Mouse (Mus musculus) limb, embryonic 12.5 days (tissue): ENCODE measurements around the gene Skor1. TPM values are rescaled to one million over a fixed set of nuclear protein-coding genes. Genes with fewer than 3 reads are reported as not detected.
A peak's percentile ranks its signal among the peaks of the same experiment; 100 is the strongest.

Source experiments
- ATAC-seq: fragments of 200-750 bp; cut with Nextera tagmentation; 2 replicates; pipeline ENCODE4 v1.8.0; 2017; ENCODE audit warnings: low read depth, moderate TSS enrichment; ENCODE audit not compliant: insufficient number of reproducible peaks, insufficient read depth, low FRiP score, low TSS enrichment
- H3K27ac ChIP-seq: fragments of 300-500 bp; sonication (generic); 2 replicates; pipeline ENCODE4 v1.5.1; 2016; ENCODE audit warnings: mild to moderate bottlenecking, moderate library complexity
- H3K27me3 ChIP-seq: fragments of 300-500 bp; sonication (generic); 2 replicates; pipeline ENCODE4 v1.6.1; 2016; ENCODE audit warnings: mild to moderate bottlenecking, moderate library complexity
- H3K36me3 ChIP-seq: fragments of 300-500 bp; sonication (generic); 2 replicates; pipeline ENCODE4 v1.6.1; 2016; ENCODE audit warnings: mild to moderate bottlenecking, moderate library complexity
- H3K4me1 ChIP-seq: fragments of 300-500 bp; sonication (generic); replicated peaks from 2 replicates; pipeline ENCODE4 v1.6.1; 2016
- H3K4me2 ChIP-seq: fragments of 300-500 bp; sonication (generic); 2 replicates; pipeline ENCODE4 v1.6.1; 2016; ENCODE audit warnings: mild to moderate bottlenecking, moderate library complexity
- H3K4me3 ChIP-seq: fragments of 300-500 bp; sonication (generic); replicated peaks from 2 replicates; pipeline ENCODE4 v1.5.1; 2016; ENCODE audit warnings: mild to moderate bottlenecking
- H3K9ac ChIP-seq: fragments of 300-500 bp; sonication (generic); replicated peaks from 2 replicates; pipeline ENCODE4 v1.6.1; 2016; ENCODE audit warnings: mild to moderate bottlenecking, moderate library complexity
- H3K9me3 ChIP-seq: fragments of 300-500 bp; sonication (generic); 2 replicates; pipeline ENCODE4 v1.6.1; 2016; ENCODE audit warnings: mild to moderate bottlenecking, moderate library complexity
- WGBS: fragments of 180-500 bp; shearing (Covaris S2); methylation state at CpG from one replicate; pipeline ENCODE4 v1.1.7; 2016; 5-methylcytosine and 5-hydroxymethylcytosine counted together
- polyA plus RNA-seq: library from polyadenylated mRNA; unstranded; fragments of >200 nt; fragmentation: Nextera tagmentation; extraction: Ambion mirVana; gene quantifications from 2 replicates; pipeline ENCODE4 v1.2.1, GENCODE M21; 2016

Gene Skor1
- polyA plus RNA-seq, 1 experiment from 2014 or later = 0.11 TPM

GRCm38 (mm10) chr9:63132673-63133601 is 15.8 kb downstream of the Skor1 start:
- Histone ChIP-seq H3K4me2 (peak overlapping the region; percentile 85), H3K36me3 (no peaks in the 10 kb centered on the region), H3K4me3 (peak overlapping the region; percentile 56), H3K27me3 (peaks cover 44% of the 10 kb centered on the region), H3K27ac (peak overlapping the region; percentile 85), H3K4me1 (peaks cover 45% of the 10 kb centered on the region), H3K9ac (peak overlapping the region; percentile 68), H3K9me3 (no peaks in the 10 kb centered on the region)
- ATAC-seq = peak; percentile 96
- WGBS = 1% methylated on average over 48 of the region's 48 CpGs

DNA sequence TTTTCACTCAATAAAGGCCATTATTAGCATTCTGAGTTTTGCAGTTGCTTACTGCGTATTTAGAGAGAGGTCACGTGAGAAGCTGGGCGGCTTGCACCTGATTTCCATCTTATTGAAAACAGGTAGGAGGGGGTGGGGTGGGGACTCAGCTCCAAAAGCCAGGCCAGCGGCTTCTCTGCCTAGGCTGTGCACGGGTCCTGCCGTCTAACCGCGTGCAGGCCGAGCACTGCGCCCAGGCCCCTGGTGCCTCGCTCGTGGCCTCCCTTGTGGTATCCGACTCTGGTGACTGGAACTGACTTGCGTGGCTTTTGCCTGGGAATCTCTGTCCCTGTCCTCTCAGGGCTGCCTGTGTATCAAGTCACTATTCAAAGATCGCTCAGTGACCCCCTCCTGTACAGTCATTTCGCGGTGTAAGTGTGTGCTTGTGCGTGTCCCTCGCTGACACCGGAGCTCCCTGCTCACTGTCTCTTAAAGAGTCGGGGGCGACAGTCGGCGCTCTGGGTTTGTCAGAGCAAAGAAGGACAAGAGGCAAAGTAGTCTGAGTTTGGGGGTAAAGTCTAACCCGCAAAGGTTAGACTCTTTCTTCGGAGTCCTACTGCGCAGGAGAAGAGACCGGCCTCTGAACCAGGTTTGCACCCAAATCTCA is 16.7 kb downstream of the Skor1 start:
- Histone ChIP-seq H3K4me3 (peak overlapping the region; percentile 56), H3K27me3 (peaks cover 36% of the 10 kb centered on the region), H3K4me2 (peak overlapping the region; percentile 85), H3K9ac (peak overlapping the region; percentile 68), H3K27ac (peak overlapping the region; percentile 85), H3K4me1 (peaks cover 37% of the 10 kb centered on the region), H3K36me3 (no peaks in the 10 kb centered on the region), H3K9me3 (no peaks in the 10 kb centered on the region)
- peak; percentile 49; the same call in 1 of the 2 replicates for ATAC-seq
- under 1% methylated on average over 28 of the region's 28 CpGs for WGBS

GRCm38 (mm10) chr9:63129641-63130041 is 19.1 kb downstream of the Skor1 start:
- H3K36me3 ChIP-seq = no peaks in the 10 kb centered on the region
- ATAC-seq = no peak
- H3K27me3 ChIP-seq = peaks cover 14% of the 10 kb centered on the region
- H3K4me1 ChIP-seq = peaks cover 22% of the 10 kb centered on the region
- 88% methylated on average over 8 of the region's 8 CpGs for WGBS
- no peak overlapping the region for H3K27ac ChIP-seq
- no peaks in the 10 kb centered on the region for H3K9me3 ChIP-seq
- H3K4me3 ChIP-seq = no peak overlapping the region
- H3K4me2 ChIP-seq = no peak overlapping the region
- H3K9ac ChIP-seq = no peak overlapping the region

DNA sequence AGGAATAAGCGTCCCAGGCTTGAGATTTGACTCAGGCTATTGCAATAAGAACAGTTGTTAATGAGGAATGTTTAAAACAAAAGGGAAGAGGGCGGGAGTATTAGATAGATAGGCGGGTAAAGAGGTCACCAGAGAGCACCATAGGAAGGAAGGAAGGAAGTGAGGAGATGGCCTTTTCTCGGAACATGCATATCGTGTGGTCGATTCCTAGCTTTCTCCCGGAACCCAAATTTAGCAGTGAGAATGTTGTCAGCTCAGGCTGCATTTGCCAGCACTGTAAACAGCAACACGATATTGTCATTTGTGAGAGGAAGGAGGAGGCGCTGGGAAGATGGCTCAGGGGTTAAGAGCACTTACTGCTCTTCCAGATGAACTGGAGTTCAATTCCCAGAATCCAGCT is 24.2 kb downstream of the Skor1 start:
- no peak overlapping the region for H3K9ac ChIP-seq
- no peaks in the 10 kb centered on the region for H3K4me1 ChIP-seq
- 48% methylated on average over 9 of the region's 9 CpGs for WGBS
- H3K27me3 ChIP-seq = no peaks in the 10 kb centered on the region
- no peak for ATAC-seq
- no peak overlapping the region for H3K4me3 ChIP-seq
- no peaks in the 10 kb centered on the region for H3K9me3 ChIP-seq
- no peaks in the 10 kb centered on the region for H3K36me3 ChIP-seq
- H3K27ac ChIP-seq = no peak overlapping the region
- H3K4me2 ChIP-seq = peak overlapping the region; percentile 67; the same call in 1 of the 2 replicates

DNA sequence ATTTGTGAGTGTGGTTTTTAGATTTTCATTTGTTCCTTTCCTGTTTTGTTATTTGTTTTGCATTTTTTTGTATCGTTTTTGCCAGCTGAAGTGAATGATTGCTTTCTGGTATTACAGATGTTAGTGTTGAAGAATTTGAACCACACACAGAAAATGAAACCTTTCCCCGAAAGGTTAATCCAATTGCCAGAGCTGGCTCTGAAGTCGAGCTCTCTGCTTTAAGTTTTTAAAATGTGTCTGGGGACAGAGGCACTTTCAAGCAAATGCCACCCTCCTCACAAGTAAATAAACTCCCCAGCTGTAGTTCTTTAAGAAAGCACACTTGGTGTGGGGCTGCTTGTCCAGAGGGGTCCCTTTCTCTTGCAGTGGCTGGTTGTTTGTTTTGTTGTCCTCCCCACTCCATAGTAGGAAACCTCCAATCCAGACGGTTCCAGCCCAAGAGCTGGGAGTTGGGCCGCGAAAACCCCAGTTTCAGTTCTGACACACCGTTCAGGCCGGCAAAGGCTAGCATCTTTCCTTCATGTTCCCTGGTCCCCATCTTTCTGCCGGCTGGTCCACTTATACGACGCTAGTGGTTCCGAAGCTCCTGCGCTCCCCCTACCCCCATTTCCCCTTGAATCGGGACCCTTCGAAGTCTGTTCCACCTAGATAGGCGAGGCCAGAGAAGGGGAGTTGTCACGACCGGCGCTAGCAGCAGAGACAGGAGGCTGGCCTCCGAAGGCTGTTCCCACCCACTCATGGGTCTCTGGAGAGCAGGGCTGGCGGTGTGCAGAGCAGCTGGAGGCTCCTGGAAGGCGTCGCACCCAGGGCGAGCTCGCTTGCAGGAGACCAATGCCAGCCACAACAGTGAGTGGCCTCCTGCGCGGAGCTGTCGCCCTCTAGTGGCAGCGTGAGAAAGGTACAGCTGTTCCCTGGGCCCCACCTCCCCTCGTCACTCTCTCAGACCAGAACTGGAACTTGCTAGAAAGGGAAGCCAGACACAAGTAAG is 25.0 kb downstream of the Skor1 start:
- H3K27me3 ChIP-seq = no peaks in the 10 kb centered on the region

DNA sequence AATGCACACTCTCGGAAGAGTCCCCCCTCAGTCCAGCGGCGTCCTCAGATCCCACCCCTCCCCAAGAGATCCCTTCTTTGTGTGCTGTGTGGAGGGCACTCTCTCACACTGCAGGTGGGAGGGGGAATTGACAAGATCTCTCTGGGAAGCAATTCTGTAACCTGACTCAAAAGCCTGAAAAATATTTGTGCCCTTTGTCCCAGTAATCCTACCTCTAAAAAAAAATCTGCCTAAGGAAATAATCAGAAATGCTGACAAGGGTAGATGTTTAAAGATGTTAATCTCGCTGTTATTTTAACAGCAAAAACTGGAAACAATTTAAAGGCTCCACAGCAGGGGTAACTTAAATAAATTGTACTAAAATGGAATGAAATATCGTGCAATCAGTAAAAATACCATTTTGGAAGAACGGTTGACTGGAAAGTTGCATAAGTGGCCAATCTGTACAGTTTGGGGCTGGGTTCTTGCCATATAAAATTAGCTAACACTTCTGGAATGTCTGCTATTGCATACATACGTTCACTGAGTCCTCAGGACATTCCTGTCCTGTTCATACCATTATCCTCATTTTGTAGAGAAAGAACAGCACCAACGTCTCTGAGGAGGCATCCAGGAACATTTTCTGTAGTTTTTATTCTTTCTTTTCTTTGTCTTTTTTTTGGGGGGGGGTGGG is 26.5 kb downstream of the Skor1 start:
- Histone ChIP-seq H3K27ac (no peak overlapping the region), H3K27me3 (no peaks in the 10 kb centered on the region), H3K36me3 (no peaks in the 10 kb centered on the region), H3K9me3 (no peaks in the 10 kb centered on the region), H3K9ac (no peak overlapping the region), H3K4me1 (no peaks in the 10 kb centered on the region), H3K4me3 (no peak overlapping the region), H3K4me2 (no peak overlapping the region)
- WGBS = 64% methylated on average over 8 of the region's 8 CpGs
- ATAC-seq = no peak

More for the DNA sequence above, 25.0 kb downstream of the Skor1 start:
- H3K4me2 ChIP-seq = peak overlapping the region; percentile 67
- peak; percentile 89 for ATAC-seq
- H3K4me1 ChIP-seq = no peaks in the 10 kb centered on the region
- no peaks in the 10 kb centered on the region for H3K9me3 ChIP-seq
- 5% methylated on average over 30 of the region's 30 CpGs for WGBS
- H3K36me3 ChIP-seq = no peaks in the 10 kb centered on the region
- peak overlapping the region; percentile 43 for H3K4me3 ChIP-seq
- H3K9ac ChIP-seq = peak overlapping the region; percentile 65
- peak overlapping the region; percentile 64 for H3K27ac ChIP-seq

DNA sequence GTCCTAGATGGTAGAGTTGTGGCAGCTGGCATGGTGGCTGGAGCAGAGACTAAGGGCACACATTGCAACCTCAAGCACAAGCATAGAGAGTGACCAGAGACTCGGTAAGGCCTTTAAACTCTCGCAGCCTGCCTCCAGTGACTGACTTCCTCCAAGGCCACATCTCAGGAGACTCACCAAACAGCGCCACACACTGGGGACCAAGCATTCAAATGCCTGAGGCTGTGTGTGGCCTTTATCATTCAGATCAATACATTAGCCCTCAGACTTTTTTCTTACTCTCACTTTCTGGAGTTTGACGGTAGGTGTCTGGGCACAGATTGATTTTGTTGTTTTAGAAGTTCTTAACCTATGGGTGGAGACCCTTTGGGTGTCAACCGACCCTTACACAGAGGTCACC is 30.4 kb downstream of the Skor1 start:
- no peaks in the 10 kb centered on the region for H3K36me3 ChIP-seq
- H3K9ac ChIP-seq = no peak overlapping the region
- H3K4me1 ChIP-seq = peaks cover 5% of the 10 kb centered on the region; the same call in 1 of the 2 replicates
- ATAC-seq = no peak
- no peaks in the 10 kb centered on the region for H3K27me3 ChIP-seq
- 67% methylated on average over 5 of the region's 5 CpGs for WGBS
- no peaks in the 10 kb centered on the region for H3K9me3 ChIP-seq
- H3K27ac ChIP-seq = no peak overlapping the region
- no peak overlapping the region for H3K4me2 ChIP-seq
- no peak overlapping the region for H3K4me3 ChIP-seq

DNA sequence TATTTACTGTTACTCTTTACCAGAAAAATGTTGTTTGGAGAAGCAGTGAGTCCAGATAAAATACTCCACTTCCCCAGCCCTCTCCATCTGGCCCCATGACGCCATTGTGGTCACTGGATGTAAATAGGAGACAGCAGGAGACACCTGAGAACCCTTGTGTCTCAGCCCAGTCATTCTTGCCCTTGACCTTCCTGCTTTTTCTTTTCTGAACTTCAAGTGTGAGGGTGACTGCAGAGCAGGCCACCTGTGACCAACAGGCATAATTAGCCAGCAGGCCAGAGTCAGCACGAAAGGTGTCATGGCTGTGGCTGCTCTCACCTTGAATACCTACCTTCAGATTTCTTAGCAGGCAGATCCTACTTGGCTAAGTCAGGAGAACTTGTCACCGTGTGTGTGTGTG is 36.2 kb downstream of the Skor1 start:
- H3K27ac ChIP-seq = no peak overlapping the region
- H3K4me3 ChIP-seq = no peak overlapping the region
- H3K9me3 ChIP-seq = no peaks in the 10 kb centered on the region
- H3K4me1 ChIP-seq = peaks cover 33% of the 10 kb centered on the region
- no peak overlapping the region for H3K4me2 ChIP-seq
- H3K36me3 ChIP-seq = no peaks in the 10 kb centered on the region
- no peak overlapping the region for H3K9ac ChIP-seq
- H3K27me3 ChIP-seq = no peaks in the 10 kb centered on the region
- no peak for ATAC-seq
- WGBS = 52% methylated on average over 3 of the region's 3 CpGs

- no peak for ATAC-seq
- Histone ChIP-seq H3K36me3 (no peaks in the 10 kb centered on the region), H3K27me3 (no peaks in the 10 kb centered on the region), H3K4me2 (peak overlapping the region; percentile 63), H3K4me3 (peak overlapping the region; percentile 44; the same call in 1 of the 2 replicates), H3K4me1 (peaks cover 28% of the 10 kb centered on the region), H3K27ac (peak overlapping the region; percentile 93), H3K9me3 (peaks cover 4% of the 10 kb centered on the region; the same call in 1 of the 2 replicates), H3K9ac (no peak overlapping the region; the same call in 1 of the 2 replicates)
- WGBS = 22% methylated on average over 2 of the region's 2 CpGs
These were observed 39.0 kb downstream of the Skor1 start for GRCm38 (mm10) chr9:63109782-63110087.

DNA sequence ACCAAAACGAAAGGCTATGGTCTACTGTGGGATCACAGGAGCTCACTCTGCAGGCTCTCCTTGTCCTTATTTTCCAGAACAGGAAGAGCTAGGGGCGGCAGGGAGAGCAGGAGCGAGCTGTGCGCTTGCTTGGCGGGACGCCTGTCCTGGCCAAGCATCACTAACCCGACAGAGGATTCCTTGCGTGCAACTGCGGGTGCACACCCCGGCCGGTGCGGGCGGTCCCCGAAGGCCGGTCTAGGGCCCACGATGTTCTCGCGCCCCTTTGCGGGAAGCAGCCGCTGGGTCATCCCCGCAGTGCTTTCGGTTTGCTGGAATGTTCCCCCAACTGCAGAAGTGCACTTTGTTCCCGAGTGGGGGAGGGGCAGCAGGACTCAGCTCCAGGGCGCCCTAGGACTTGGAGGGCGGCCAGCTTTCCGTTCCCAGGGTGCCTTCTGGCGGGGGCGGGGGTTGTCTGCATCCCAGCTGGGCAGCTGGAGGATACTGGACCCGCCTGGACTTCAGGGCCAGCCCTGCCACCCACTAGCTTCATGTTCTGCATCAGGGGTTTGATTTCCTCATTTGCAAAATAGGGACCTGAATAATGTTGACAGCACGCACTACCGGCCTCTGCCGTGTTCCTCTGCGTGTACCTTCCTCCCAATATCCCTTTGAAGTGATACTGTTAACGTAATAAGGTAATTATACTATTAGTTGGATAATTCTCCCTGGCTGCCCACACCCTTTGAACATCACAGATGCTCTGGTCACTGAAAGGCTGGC is 39.6 kb downstream of the Skor1 start:
- Histone ChIP-seq H3K4me1 (peaks cover 28% of the 10 kb centered on the region), H3K9ac (peak overlapping the region; percentile 65), H3K27me3 (no peaks in the 10 kb centered on the region), H3K36me3 (no peaks in the 10 kb centered on the region), H3K4me2 (peak overlapping the region; percentile 63), H3K9me3 (peaks cover 4% of the 10 kb centered on the region; the same call in 1 of the 2 replicates), H3K4me3 (peak overlapping the region; percentile 44), H3K27ac (peak overlapping the region; percentile 93)
- peak; percentile 69; the same call in 1 of the 2 replicates for ATAC-seq
- WGBS = under 1% methylated on average over 34 of the region's 34 CpGs
